Mouse (Mus musculus): ENCODE measurements around the gene Arhgef25. TPM values are rescaled to one million over a fixed set of nuclear protein-coding genes. Genes with fewer than 3 reads are reported as not detected.

The Arhgef25 gene
- polyA plus RNA-seq, 1 experiment: 5.6 TPM

DNA sequence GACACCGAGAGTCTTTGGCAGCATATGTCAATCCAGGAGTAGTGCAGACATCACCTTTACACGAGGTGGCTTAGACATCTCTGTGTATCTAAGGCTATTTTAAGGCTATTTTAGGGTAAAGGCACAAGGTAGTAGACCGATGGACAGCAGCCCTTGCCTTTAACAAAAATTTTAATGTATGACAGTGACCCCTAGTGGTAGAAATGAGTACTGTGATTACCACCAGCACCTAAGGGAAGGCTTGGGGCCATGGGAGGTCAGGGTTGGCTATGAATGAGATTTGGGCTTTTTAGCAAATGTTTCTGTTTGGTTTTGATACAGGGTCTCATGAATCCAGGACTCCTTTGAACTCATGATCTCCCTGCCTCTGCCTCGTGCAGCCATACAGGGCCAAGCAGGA lies 39.0 kb upstream of the Arhgef25 start:
- 27% methylated on average over 4 of the region's 4 CpGs for WGBS
- no peaks in the 10 kb centered on the region for H3K36me3 ChIP-seq (ENCODE audit: control insufficient read depth, insufficient read depth, low read length)
- H3K27me3 ChIP-seq (ENCODE audit: control insufficient read depth, insufficient read depth, low read length): peaks cover 3% of the 10 kb centered on the region; the same call in 1 of the 2 replicates
- no peak overlapping the region for H3K27ac ChIP-seq (ENCODE audit: control insufficient read depth, insufficient read depth, low read length)
- H3K4me1 ChIP-seq (replicated peaks; ENCODE audit: control insufficient read depth, insufficient read depth, low read length): peaks cover 19% of the 10 kb centered on the region
- no peak for TF ChIP-seq POLR2A (IDR thresholded peaks at IDR 0.05; ENCODE audit: control insufficient read depth, extremely low read depth, insufficient read depth, low read length, poor library complexity)
- TF ChIP-seq CTCF (IDR thresholded peaks at IDR 0.05; ENCODE audit: borderline replicate concordance, control insufficient read depth, extremely low read depth, insufficient read depth, low read length, poor library complexity): no peak
- H3K4me3 ChIP-seq (ENCODE audit: control insufficient read depth, insufficient read depth, low read length): no peak overlapping the region
- peak; percentile 39 for DNase-seq

DNA sequence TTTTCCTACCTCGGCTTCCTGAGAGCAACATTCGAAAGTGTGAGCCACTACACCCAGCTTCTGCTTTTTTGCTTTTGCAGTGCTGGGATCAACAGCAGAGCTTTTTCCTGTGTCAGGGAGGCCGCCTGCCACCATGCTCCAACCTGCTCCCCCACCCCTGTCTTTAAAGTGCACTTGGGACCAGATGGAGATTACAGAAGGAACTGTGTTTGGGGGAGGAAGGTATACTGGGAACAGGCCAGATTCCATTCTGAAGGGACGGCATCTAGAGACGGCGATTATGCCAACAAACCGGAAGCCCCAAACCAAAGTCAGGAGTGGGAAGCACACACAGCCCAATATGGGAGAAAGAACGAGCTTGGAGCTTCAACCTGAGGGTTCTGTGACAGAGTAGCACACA lies 37.3 kb upstream of the Arhgef25 start:
- no peak for DNase-seq
- peaks cover 19% of the 10 kb centered on the region for H3K4me1 ChIP-seq (replicated peaks; ENCODE audit: control insufficient read depth, insufficient read depth, low read length)
- 56% methylated on average over 8 of the region's 8 CpGs for WGBS
- no peaks in the 10 kb centered on the region for H3K36me3 ChIP-seq (ENCODE audit: control insufficient read depth, insufficient read depth, low read length)
- H3K27me3 ChIP-seq (ENCODE audit: control insufficient read depth, insufficient read depth, low read length): peaks cover 3% of the 10 kb centered on the region; the same call in 1 of the 2 replicates
- no peak overlapping the region for H3K4me3 ChIP-seq (ENCODE audit: control insufficient read depth, insufficient read depth, low read length)
- H3K27ac ChIP-seq (ENCODE audit: control insufficient read depth, insufficient read depth, low read length): no peak overlapping the region
- no peak for TF ChIP-seq CTCF (IDR thresholded peaks at IDR 0.05; ENCODE audit: borderline replicate concordance, control insufficient read depth, extremely low read depth, insufficient read depth, low read length, poor library complexity)
- TF ChIP-seq POLR2A (IDR thresholded peaks at IDR 0.05; ENCODE audit: control insufficient read depth, extremely low read depth, insufficient read depth, low read length, poor library complexity): no peak

DNA sequence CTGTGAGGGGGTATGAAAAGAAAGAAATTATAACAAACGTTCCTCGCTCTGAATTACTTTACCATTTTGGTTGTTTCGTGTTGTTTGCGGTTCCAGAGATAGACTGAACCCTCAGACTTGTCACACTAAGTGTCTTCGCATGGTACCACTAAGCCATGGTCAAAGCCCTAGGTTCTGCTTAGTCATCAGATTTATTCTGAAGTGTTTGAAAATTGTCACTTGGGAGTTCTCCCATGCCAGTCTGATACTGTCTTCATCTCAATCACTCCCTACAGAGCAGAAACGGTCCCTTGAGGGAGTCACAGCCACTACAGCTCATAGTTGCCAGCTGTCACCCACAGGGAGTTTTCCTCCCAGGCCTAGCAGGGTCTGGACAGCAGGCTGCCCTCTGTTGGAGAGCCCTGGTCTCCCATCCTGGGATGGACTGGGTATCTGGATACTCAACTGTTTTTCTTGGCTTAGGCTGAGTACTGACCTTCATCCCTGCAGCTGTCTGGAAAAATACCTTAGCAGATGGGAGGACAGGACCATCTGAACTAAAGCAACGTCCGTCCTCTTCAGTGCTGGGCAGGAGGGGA lies 36.5 kb upstream of the Arhgef25 start:
- H3K36me3 ChIP-seq (ENCODE audit: control insufficient read depth, insufficient read depth, low read length): no peaks in the 10 kb centered on the region
- WGBS: 70% methylated on average over 8 of the region's 8 CpGs

DNA sequence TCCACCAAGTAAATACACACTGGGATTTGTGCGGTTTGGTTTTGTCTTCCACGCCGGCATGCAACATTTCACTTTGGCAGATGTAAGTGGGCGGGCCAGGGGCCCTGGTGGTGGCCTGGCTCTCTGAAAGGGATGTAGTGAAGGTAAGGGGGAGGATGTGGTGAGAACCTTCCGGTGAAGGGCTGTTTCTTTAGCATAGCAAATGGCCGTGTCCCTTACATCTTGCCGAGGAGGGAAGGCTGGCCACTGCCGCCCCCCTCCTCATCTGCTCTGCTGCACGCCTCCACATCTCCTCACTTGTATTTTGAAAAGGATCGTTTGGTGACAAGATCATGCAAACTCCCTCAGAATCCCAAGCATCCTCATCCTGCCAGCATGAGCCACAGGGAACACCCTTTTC lies 35.8 kb upstream of the Arhgef25 start:
- Histone ChIP-seq H3K27me3 (ENCODE audit: control insufficient read depth, insufficient read depth, low read length) (no peaks in the 10 kb centered on the region; the same call in 1 of the 2 replicates), H3K4me3 (ENCODE audit: control insufficient read depth, insufficient read depth, low read length) (no peak overlapping the region), H3K27ac (ENCODE audit: control insufficient read depth, insufficient read depth, low read length) (no peak overlapping the region), H3K4me1 (replicated peaks; ENCODE audit: control insufficient read depth, insufficient read depth, low read length) (peaks cover 13% of the 10 kb centered on the region), H3K36me3 (ENCODE audit: control insufficient read depth, insufficient read depth, low read length) (no peaks in the 10 kb centered on the region)
- 2% methylated on average over 10 of the region's 10 CpGs for WGBS
- TF ChIP-seq CTCF (IDR thresholded peaks at IDR 0.05; ENCODE audit: borderline replicate concordance, control insufficient read depth, extremely low read depth, insufficient read depth, low read length, poor library complexity): no peak
- TF ChIP-seq POLR2A (IDR thresholded peaks at IDR 0.05; ENCODE audit: control insufficient read depth, extremely low read depth, insufficient read depth, low read length, poor library complexity): no peak
- peak; percentile 13 for DNase-seq

More for the DNA sequence above, 36.5 kb upstream of the Arhgef25 start:
- no peak for TF ChIP-seq POLR2A (IDR thresholded peaks at IDR 0.05; ENCODE audit: control insufficient read depth, extremely low read depth, insufficient read depth, low read length, poor library complexity)
- no peak for TF ChIP-seq CTCF (IDR thresholded peaks at IDR 0.05; ENCODE audit: borderline replicate concordance, control insufficient read depth, extremely low read depth, insufficient read depth, low read length, poor library complexity)
- H3K4me1 ChIP-seq (replicated peaks; ENCODE audit: control insufficient read depth, insufficient read depth, low read length): peaks cover 19% of the 10 kb centered on the region
- peaks cover 3% of the 10 kb centered on the region; the same call in 1 of the 2 replicates for H3K27me3 ChIP-seq (ENCODE audit: control insufficient read depth, insufficient read depth, low read length)
- no peak for DNase-seq
- H3K27ac ChIP-seq (ENCODE audit: control insufficient read depth, insufficient read depth, low read length): no peak overlapping the region
- no peak overlapping the region for H3K4me3 ChIP-seq (ENCODE audit: control insufficient read depth, insufficient read depth, low read length)

DNA sequence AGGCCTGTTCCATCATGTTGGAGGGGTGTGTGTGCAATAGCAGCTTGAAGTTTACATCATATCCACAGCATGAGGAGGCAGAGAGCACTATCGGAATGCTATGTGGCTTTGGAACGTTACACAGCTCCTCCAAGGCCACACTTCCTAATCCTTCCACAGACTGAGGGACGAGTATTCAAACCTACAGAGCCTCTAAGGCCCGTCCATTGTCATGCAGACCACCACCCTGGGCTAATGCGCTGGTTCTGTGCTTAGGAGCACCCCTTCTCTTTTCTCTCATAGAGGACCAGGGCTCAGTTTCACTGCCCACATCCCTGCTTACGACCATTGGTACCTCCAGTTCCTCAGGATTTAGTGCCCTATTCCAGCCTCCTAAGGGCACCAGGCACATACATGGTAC lies 35.3 kb upstream of the Arhgef25 start:
- no peak for DNase-seq
- TF ChIP-seq CTCF (IDR thresholded peaks at IDR 0.05; ENCODE audit: borderline replicate concordance, control insufficient read depth, extremely low read depth, insufficient read depth, low read length, poor library complexity) (no peak), POLR2A (IDR thresholded peaks at IDR 0.05; ENCODE audit: control insufficient read depth, extremely low read depth, insufficient read depth, low read length, poor library complexity) (no peak)
- Histone ChIP-seq H3K4me3 (ENCODE audit: control insufficient read depth, insufficient read depth, low read length) (no peak overlapping the region), H3K27me3 (ENCODE audit: control insufficient read depth, insufficient read depth, low read length) (no peaks in the 10 kb centered on the region; the same call in 1 of the 2 replicates), H3K27ac (ENCODE audit: control insufficient read depth, insufficient read depth, low read length) (no peak overlapping the region), H3K36me3 (ENCODE audit: control insufficient read depth, insufficient read depth, low read length) (no peaks in the 10 kb centered on the region), H3K4me1 (replicated peaks; ENCODE audit: control insufficient read depth, insufficient read depth, low read length) (peaks cover 8% of the 10 kb centered on the region)
- WGBS: 64% methylated on average over 6 of the region's 6 CpGs

DNA sequence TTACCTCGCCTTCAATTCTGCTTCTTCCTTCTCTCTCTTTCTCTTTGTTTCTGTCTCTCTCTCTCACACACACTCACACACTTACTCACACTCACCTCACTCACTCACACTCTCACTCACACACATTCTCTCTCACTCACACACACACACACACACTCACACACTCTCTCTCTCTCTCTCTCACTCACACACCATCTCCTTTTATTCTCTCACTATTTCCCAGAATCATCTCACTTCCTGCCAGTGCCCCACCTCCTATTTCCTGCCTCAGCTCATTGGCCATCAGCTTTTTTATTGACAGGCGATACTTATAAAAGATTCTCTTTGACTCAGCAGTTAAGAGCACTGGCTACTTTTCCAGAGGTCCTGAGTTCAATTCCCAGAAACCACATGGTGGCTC lies 28.5 kb upstream of the Arhgef25 start:
- no peak for TF ChIP-seq CTCF (IDR thresholded peaks at IDR 0.05; ENCODE audit: borderline replicate concordance, control insufficient read depth, extremely low read depth, insufficient read depth, low read length, poor library complexity)
- TF ChIP-seq POLR2A (IDR thresholded peaks at IDR 0.05; ENCODE audit: control insufficient read depth, extremely low read depth, insufficient read depth, low read length, poor library complexity): no peak
- WGBS: 93% methylated on average over 2 of the region's 2 CpGs
- Histone ChIP-seq H3K27me3 (ENCODE audit: control insufficient read depth, insufficient read depth, low read length) (no peaks in the 10 kb centered on the region), H3K27ac (ENCODE audit: control insufficient read depth, insufficient read depth, low read length) (no peak overlapping the region), H3K4me1 (replicated peaks; ENCODE audit: control insufficient read depth, insufficient read depth, low read length) (no peaks in the 10 kb centered on the region), H3K36me3 (ENCODE audit: control insufficient read depth, insufficient read depth, low read length) (no peaks in the 10 kb centered on the region), H3K4me3 (ENCODE audit: control insufficient read depth, insufficient read depth, low read length) (no peak overlapping the region)
- no peak for DNase-seq

DNA sequence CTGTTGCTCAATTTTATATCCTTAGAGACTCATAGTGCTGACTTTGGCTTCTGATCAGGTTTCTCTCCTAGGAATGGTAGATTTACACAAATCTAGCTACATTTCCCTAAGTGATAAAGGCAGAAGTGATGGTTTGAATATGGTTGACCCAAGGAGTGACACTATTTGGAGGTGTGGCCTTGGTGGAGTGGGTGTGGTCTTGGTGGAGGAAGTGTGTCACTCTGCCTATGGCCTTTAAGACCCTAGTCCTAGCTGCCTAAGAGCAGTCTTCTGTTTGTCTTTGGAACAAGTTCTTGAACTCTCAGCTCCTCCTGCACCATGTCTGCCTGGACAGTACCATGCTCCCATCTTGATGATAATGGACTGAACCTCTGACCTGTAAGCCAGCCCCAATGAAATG lies 27.3 kb upstream of the Arhgef25 start:
- H3K27ac ChIP-seq (ENCODE audit: control insufficient read depth, insufficient read depth, low read length): no peak overlapping the region
- no peaks in the 10 kb centered on the region for H3K4me1 ChIP-seq (replicated peaks; ENCODE audit: control insufficient read depth, insufficient read depth, low read length)
- no peak for DNase-seq
- no peaks in the 10 kb centered on the region for H3K36me3 ChIP-seq (ENCODE audit: control insufficient read depth, insufficient read depth, low read length)
- H3K27me3 ChIP-seq (ENCODE audit: control insufficient read depth, insufficient read depth, low read length): no peaks in the 10 kb centered on the region
- no peak for TF ChIP-seq CTCF (IDR thresholded peaks at IDR 0.05; ENCODE audit: borderline replicate concordance, control insufficient read depth, extremely low read depth, insufficient read depth, low read length, poor library complexity)
- no peak for TF ChIP-seq POLR2A (IDR thresholded peaks at IDR 0.05; ENCODE audit: control insufficient read depth, extremely low read depth, insufficient read depth, low read length, poor library complexity)
- no peak overlapping the region for H3K4me3 ChIP-seq (ENCODE audit: control insufficient read depth, insufficient read depth, low read length)

Measured in thymus, adult 2 months (tissue).